Mouse (Mus musculus): ENCODE data around the gene Grap.

GRCm38 (mm10) chr11:61637856-61638255 lies 15.2 kb upstream of the Grap start:
- no peak for TF ChIP-seq CTCF (IDR thresholded peaks at IDR 0.05; ENCODE audit: control insufficient read depth, insufficient read depth, low read length)
- TF ChIP-seq POLR2A (IDR thresholded peaks at IDR 0.05; ENCODE audit: borderline replicate concordance, control insufficient read depth, low read depth, low read length): no peak

All from bone marrow, adult 2 months (tissue).